Mouse (Mus musculus) heart, adult 2 months (tissue): ENCODE measurements around the gene Tbc1d2b. TPM values are rescaled to one million over a fixed set of nuclear protein-coding genes. Genes with fewer than 3 reads are reported as not detected.

Experiments
- DNase-seq, 2 experiments: peaks; one replicate each; pipeline ENCODE4 v3.0.0; 2021
- H3K27ac ChIP-seq: fragments of 200-600 bp; 2 replicates; pipeline ENCODE4 v1.8.1; 2022
- H3K27me3 ChIP-seq: fragments of 200-500 bp; 2 replicates; pipeline ENCODE4 v1.6.1; 2012; ENCODE audit warnings: mild to moderate bottlenecking, low read length, inconsistent platforms, mixed read lengths; ENCODE audit not compliant: control insufficient read depth, insufficient read depth
- H3K36me3 ChIP-seq: fragments of 200-500 bp; 2 replicates; pipeline ENCODE4 v1.6.1; 2012; ENCODE audit warnings: low read length, inconsistent platforms; ENCODE audit not compliant: control insufficient read depth, insufficient read depth
- H3K4me1 ChIP-seq: fragments of 200-500 bp; 2 replicates; pipeline ENCODE4 v1.6.1; 2011; ENCODE audit warnings: low read length; ENCODE audit not compliant: control insufficient read depth, insufficient read depth
- H3K4me3 ChIP-seq: fragments of 200-600 bp; 2 replicates; pipeline ENCODE4 v1.8.1; 2022
- H3K79me2 ChIP-seq: fragments of 200-500 bp; replicated peaks from 2 replicates; pipeline ENCODE4 v1.6.1; 2012; ENCODE audit warnings: mild to moderate bottlenecking, inconsistent platforms, low read length, moderate library complexity, mixed read lengths; ENCODE audit not compliant: control insufficient read depth, insufficient read depth
- H3K9ac ChIP-seq: fragments of 200-500 bp; 2 replicates; pipeline ENCODE4 v1.6.1; 2012; ENCODE audit warnings: low read depth, mild to moderate bottlenecking, control low read depth, inconsistent platforms, low read length, mixed read lengths
- CTCF ChIP-seq: fragments of 200-600 bp; IDR thresholded peaks from 2 replicates; pipeline ENCODE4 v1.8.1; 2022; ENCODE audit warnings: antibody characterized with exemption, mild to moderate bottlenecking, moderate library complexity
- EP300 ChIP-seq: fragments of 200-500 bp; IDR thresholded peaks from 2 replicates; pipeline ENCODE4 v1.6.1; 2011; ENCODE audit warnings: low read depth, low read length, control low read depth; ENCODE audit not compliant: insufficient read depth
- POLR2A ChIP-seq: fragments of 200-500 bp; IDR thresholded peaks from 2 replicates; pipeline ENCODE4 v1.6.1; 2011; ENCODE audit warnings: mild to moderate bottlenecking, low read depth, low read length, control low read depth; ENCODE audit not compliant: insufficient read depth
- WGBS: fragments of 180-500 bp; shearing (Covaris S2); methylation state at CpG from one replicate; pipeline ENCODE4 v1.1.7; 2018; 5-methylcytosine and 5-hydroxymethylcytosine counted together
- intact Hi-C: fragments of 180-260 bp; cut with DNase I; formaldehyde crosslinking; loops from one replicate; pipeline ENCODE4 v1.15.1; 2025
- polyA plus RNA-seq: library from polyadenylated mRNA; depleted of rRNA; stranded (reverse); fragments of >200 nt; gene quantifications from 2 replicates; pipeline ENCODE4 v1.2.3, GENCODE M21; 2012
- total RNA-seq, 2 experiments: library from RNA; stranded (reverse); gene quantifications; 2 replicates each; pipeline ENCODE4 v1.2.3; 2021

Tbc1d2b gene
- total and polyA plus RNA-seq, 3 experiments: 9.6 to 10.3 (median 10.1) TPM

- peaks cover 17% of the 10 kb centered on the region for H3K4me1 ChIP-seq
- WGBS: 74% methylated on average over 6 of the region's 6 CpGs
Observed at GRCm38 (mm10) chr9:90181656-90182388, 88.8 kb downstream of the Tbc1d2b start.

GRCm38 (mm10) chr9:90179409-90179808 lies 91.2 kb downstream of the Tbc1d2b start:
- Histone ChIP-seq H3K9ac (no peak overlapping the region), H3K27ac (no peak overlapping the region), H3K79me2 (no peaks in the 10 kb centered on the region), H3K4me3 (no peak overlapping the region), H3K36me3 (no peaks in the 10 kb centered on the region), H3K27me3 (no peaks in the 10 kb centered on the region), H3K4me1 (peaks cover 15% of the 10 kb centered on the region)
- intact Hi-C loops: no loop called here
- no peak for DNase-seq
- TF ChIP-seq POLR2A: no peak
- no peak for TF ChIP-seq CTCF
- TF ChIP-seq EP300: no peak
- WGBS: 85% methylated on average over 5 of the region's 5 CpGs

More at GRCm38 (mm10) chr9:90181656-90182388, 88.8 kb downstream of the Tbc1d2b start:
- H3K27me3 ChIP-seq: no peaks in the 10 kb centered on the region
- H3K36me3 ChIP-seq: no peaks in the 10 kb centered on the region
- no peaks in the 10 kb centered on the region for H3K79me2 ChIP-seq
- TF ChIP-seq POLR2A (no peak), EP300 (no peak), CTCF (no peak)
- DNase-seq: no peak
- no peak overlapping the region for H3K9ac ChIP-seq
- H3K27ac ChIP-seq: no peak overlapping the region; the same call in 1 of the 2 replicates
- H3K4me3 ChIP-seq: no peak overlapping the region
- intact Hi-C loops: loop anchor here (2.0 kb wide), 1 partner anchor 17 kb away; no protein-coding TSS in a partner anchor

- Histone ChIP-seq H3K36me3 (peaks cover 2% of the 10 kb centered on the region; the same call in 1 of the 2 replicates), H3K9ac (no peak overlapping the region), H3K4me3 (no peak overlapping the region), H3K4me1 (no peaks in the 10 kb centered on the region), H3K27me3 (no peaks in the 10 kb centered on the region), H3K27ac (no peak overlapping the region), H3K79me2 (no peaks in the 10 kb centered on the region)
- intact Hi-C loops: no loop called here
- 66% methylated on average over 3 of the region's 3 CpGs for WGBS
- DNase-seq: no peak
- TF ChIP-seq POLR2A: no peak
- TF ChIP-seq EP300: no peak
- no peak for TF ChIP-seq CTCF
Observed at GRCm38 (mm10) chr9:90173330-90173729, 97.3 kb downstream of the Tbc1d2b start.

GRCm38 (mm10) chr9:90172528-90173321 lies 97.9 kb downstream of the Tbc1d2b start:
- Histone ChIP-seq H3K4me1 (no peaks in the 10 kb centered on the region), H3K27ac (no peak overlapping the region; the same call in 1 of the 2 replicates), H3K4me3 (no peak overlapping the region), H3K9ac (no peak overlapping the region), H3K79me2 (no peaks in the 10 kb centered on the region), H3K27me3 (no peaks in the 10 kb centered on the region), H3K36me3 (peaks cover 2% of the 10 kb centered on the region; the same call in 1 of the 2 replicates)
- intact Hi-C loops: no loop called here
- 66% methylated on average over 8 of the region's 8 CpGs for WGBS
- TF ChIP-seq POLR2A (no peak), EP300 (no peak), CTCF (no peak)
- no peak for DNase-seq

- 96% methylated on average over 19 of the region's 19 CpGs for WGBS
Observed at GRCm38 (mm10) chr9:90171421-90171820, 99.2 kb downstream of the Tbc1d2b start.

More at GRCm38 (mm10) chr9:90171421-90171820, 99.2 kb downstream of the Tbc1d2b start:
- Histone ChIP-seq H3K4me1 (peaks cover 1% of the 10 kb centered on the region; the same call in 1 of the 2 replicates), H3K27ac (no peak overlapping the region), H3K4me3 (no peak overlapping the region), H3K36me3 (peaks cover 4% of the 10 kb centered on the region; the same call in 1 of the 2 replicates), H3K9ac (no peak overlapping the region), H3K27me3 (no peaks in the 10 kb centered on the region), H3K79me2 (no peaks in the 10 kb centered on the region)
- intact Hi-C loops: loop anchor here (1.0 kb wide), 1 partner anchor 21 kb away; no protein-coding TSS in a partner anchor
- no peak for DNase-seq
- no peak for TF ChIP-seq EP300
- TF ChIP-seq POLR2A: no peak
- TF ChIP-seq CTCF: no peak
